Mouse (Mus musculus): Measurements from ENCODE around the gene Slc25a21. TPM values are rescaled to one million over a fixed set of nuclear protein-coding genes. Genes with fewer than 3 reads are reported as not detected.

The Slc25a21 gene
- 0.20 and 0.27 TPM in 2 replicates for polyA plus RNA-seq (2014; fragmentation: Nextera tagmentation; extraction: Ambion mirVana)

GRCm38 (mm10) chr12:57197363-57198026, at the start of gene Slc25a21:
Gene Slc25a21 (minus strand): TSS chr12:57197472.
- peak within 1 kb of the TSS; percentile 68 for H3K9ac ChIP-seq (ENCODE audit: low read length)
- no peaks in the 10 kb centered on the region for H3K9me3 ChIP-seq (ENCODE audit: control insufficient read depth, low read length)
- H3K27me3 ChIP-seq (ENCODE audit: control insufficient read depth, insufficient read depth, low read length): peaks cover 7% of the 10 kb centered on the region; the same call in 1 of the 2 replicates
- H3K4me3 ChIP-seq (ENCODE audit: control insufficient read depth in 1 of 2, insufficient read depth in 1 of 2, low read depth in 1 of 2, low read length in 2 of 2): peak within 1 kb of the TSS; percentile 61 to 67
- peaks cover 0 to 3% of the 10 kb centered on the region in 2 experiments; a peak in 1 of 4 replicates for H3K4me1 ChIP-seq (ENCODE audit: control insufficient read depth in 2 of 2, insufficient read depth in 2 of 2, low read length in 2 of 2)
- no peaks in the 10 kb centered on the region for H3K36me3 ChIP-seq (ENCODE audit: control insufficient read depth, insufficient read depth, low read length)
- no peak within 1 kb of the TSS for H3K27ac ChIP-seq (replicated peaks in 1 of 2; ENCODE audit: control insufficient read depth in 1 of 2, insufficient read depth in 1 of 2, low read depth in 2 of 2, low read length in 2 of 2)
- WGBS: 71% methylated on average over 10 of the region's 10 CpGs
- peak within 1 kb of the TSS; percentile 90 for H3K4me2 ChIP-seq (ENCODE audit: low read length)
- ATAC-seq (ENCODE audit: insufficient number of reproducible peaks, insufficient read depth, low FRiP score, low read depth): no peak

- ATAC-seq (ENCODE audit: insufficient number of reproducible peaks, insufficient read depth, low FRiP score, low read depth): no peak
- no peak overlapping the region for H3K4me3 ChIP-seq (ENCODE audit: control insufficient read depth in 1 of 2, insufficient read depth in 1 of 2, low read depth in 1 of 2, low read length in 2 of 2)
- WGBS: 87% methylated on average over 5 of the region's 5 CpGs
- H3K27ac ChIP-seq (replicated peaks in 1 of 2; ENCODE audit: control insufficient read depth in 1 of 2, insufficient read depth in 1 of 2, low read depth in 2 of 2, low read length in 2 of 2): no peak overlapping the region
- H3K4me1 ChIP-seq (ENCODE audit: control insufficient read depth in 2 of 2, insufficient read depth in 2 of 2, low read length in 2 of 2): no peaks in the 10 kb centered on the region
- H3K4me2 ChIP-seq (ENCODE audit: low read length): no peak overlapping the region
- H3K9me3 ChIP-seq (ENCODE audit: control insufficient read depth, low read length): no peaks in the 10 kb centered on the region
- H3K36me3 ChIP-seq (ENCODE audit: control insufficient read depth, insufficient read depth, low read length): peaks cover 27% of the 10 kb centered on the region
- no peaks in the 10 kb centered on the region for H3K27me3 ChIP-seq (ENCODE audit: control insufficient read depth, insufficient read depth, low read length)
- no peak overlapping the region for H3K9ac ChIP-seq (ENCODE audit: low read length)
These were observed 46.6 kb upstream of the Slc25a21 start for GRCm38 (mm10) chr12:57243671-57244495.

- no peak for ATAC-seq (ENCODE audit: insufficient number of reproducible peaks, insufficient read depth, low FRiP score, low read depth)
These were observed 36.1 kb upstream of the Slc25a21 start for GRCm38 (mm10) chr12:57233386-57233785.

GRCm38 (mm10) chr12:57231085-57231875, 34.0 kb upstream of the Slc25a21 start:
- peak overlapping the region; percentile 69 for H3K4me2 ChIP-seq (ENCODE audit: low read length)
- no peak for ATAC-seq (ENCODE audit: insufficient number of reproducible peaks, insufficient read depth, low FRiP score, low read depth)
- H3K27ac ChIP-seq (replicated peaks in 1 of 2; ENCODE audit: control insufficient read depth in 1 of 2, insufficient read depth in 1 of 2, low read depth in 2 of 2, low read length in 2 of 2): peak overlapping the region in 1 of 2 experiments; percentile 92; a peak in 1 of 4 replicates
- H3K36me3 ChIP-seq (ENCODE audit: control insufficient read depth, insufficient read depth, low read length): peaks cover 4% of the 10 kb centered on the region; the same call in 1 of the 2 replicates
- H3K27me3 ChIP-seq (ENCODE audit: control insufficient read depth, insufficient read depth, low read length): no peaks in the 10 kb centered on the region
- H3K9me3 ChIP-seq (ENCODE audit: control insufficient read depth, low read length): no peaks in the 10 kb centered on the region
- peak overlapping the region; percentile 91 for H3K9ac ChIP-seq (ENCODE audit: low read length)
- H3K4me3 ChIP-seq (ENCODE audit: control insufficient read depth in 1 of 2, insufficient read depth in 1 of 2, low read depth in 1 of 2, low read length in 2 of 2): peak overlapping the region; percentile 59 to 82
- WGBS: 56% methylated on average over 14 of the region's 14 CpGs
- peaks cover 0 to 9% of the 10 kb centered on the region in 2 experiments; a peak in 2 of 4 replicates for H3K4me1 ChIP-seq (ENCODE audit: control insufficient read depth in 2 of 2, insufficient read depth in 2 of 2, low read length in 2 of 2)

More at GRCm38 (mm10) chr12:57233386-57233785, 36.1 kb upstream of the Slc25a21 start:
- no peak overlapping the region for H3K9ac ChIP-seq (ENCODE audit: low read length)
- no peaks in the 10 kb centered on the region for H3K9me3 ChIP-seq (ENCODE audit: control insufficient read depth, low read length)
- H3K4me3 ChIP-seq (ENCODE audit: control insufficient read depth in 1 of 2, insufficient read depth in 1 of 2, low read depth in 1 of 2, low read length in 2 of 2): no peak overlapping the region
- H3K36me3 ChIP-seq (ENCODE audit: control insufficient read depth, insufficient read depth, low read length): peaks cover 7% of the 10 kb centered on the region
- H3K27me3 ChIP-seq (ENCODE audit: control insufficient read depth, insufficient read depth, low read length): no peaks in the 10 kb centered on the region
- 79% methylated on average over 5 of the region's 5 CpGs for WGBS
- H3K4me1 ChIP-seq (ENCODE audit: control insufficient read depth in 2 of 2, insufficient read depth in 2 of 2, low read length in 2 of 2): peaks cover 0 to 9% of the 10 kb centered on the region in 2 experiments; a peak in 2 of 4 replicates
- H3K27ac ChIP-seq (replicated peaks in 1 of 2; ENCODE audit: control insufficient read depth in 1 of 2, insufficient read depth in 1 of 2, low read depth in 2 of 2, low read length in 2 of 2): no peak overlapping the region
- H3K4me2 ChIP-seq (ENCODE audit: low read length): no peak overlapping the region

GRCm38 (mm10) chr12:57230192-57230706, 33.0 kb upstream of the Slc25a21 start, which contains the start of the genes Prps1l3 and Mipol1:
Gene Prps1l3 (plus strand): TSS chr12:57230412.
Gene Mipol1 (plus strand): TSS chr12:57230427.
- H3K4me1 ChIP-seq (ENCODE audit: control insufficient read depth in 2 of 2, insufficient read depth in 2 of 2, low read length in 2 of 2): peaks cover 0 to 9% of the 10 kb centered on the region in 2 experiments; a peak in 2 of 4 replicates
- peaks cover 3% of the 10 kb centered on the region; the same call in 1 of the 2 replicates for H3K36me3 ChIP-seq (ENCODE audit: control insufficient read depth, insufficient read depth, low read length)
- peak within 1 kb of the TSS; percentile 91 for H3K9ac ChIP-seq (ENCODE audit: low read length)
- peak; percentile 98 for ATAC-seq (ENCODE audit: insufficient number of reproducible peaks, insufficient read depth, low FRiP score, low read depth)
- WGBS: under 1% methylated on average over 57 of the region's 58 CpGs
- H3K27me3 ChIP-seq (ENCODE audit: control insufficient read depth, insufficient read depth, low read length): no peaks in the 10 kb centered on the region
- H3K9me3 ChIP-seq (ENCODE audit: control insufficient read depth, low read length): no peaks in the 10 kb centered on the region
- peak within 1 kb of the TSS; percentile 59 to 82 for H3K4me3 ChIP-seq (ENCODE audit: control insufficient read depth in 1 of 2, insufficient read depth in 1 of 2, low read depth in 1 of 2, low read length in 2 of 2)
- H3K27ac ChIP-seq (replicated peaks in 1 of 2; ENCODE audit: control insufficient read depth in 1 of 2, insufficient read depth in 1 of 2, low read depth in 2 of 2, low read length in 2 of 2): peak within 1 kb of the TSS; percentile 92 to 93
- peak within 1 kb of the TSS; percentile 69 for H3K4me2 ChIP-seq (ENCODE audit: low read length)

- Histone ChIP-seq H3K4me2 (ENCODE audit: low read length) (peak overlapping the region; percentile 69), H3K27ac (replicated peaks in 1 of 2; ENCODE audit: control insufficient read depth in 1 of 2, insufficient read depth in 1 of 2, low read depth in 2 of 2, low read length in 2 of 2) (peak overlapping the region; percentile 92 to 93), H3K4me1 (ENCODE audit: control insufficient read depth in 2 of 2, insufficient read depth in 2 of 2, low read length in 2 of 2) (peaks cover 0 to 9% of the 10 kb centered on the region in 2 experiments; a peak in 2 of 4 replicates), H3K36me3 (ENCODE audit: control insufficient read depth, insufficient read depth, low read length) (no peaks in the 10 kb centered on the region), H3K27me3 (ENCODE audit: control insufficient read depth, insufficient read depth, low read length) (no peaks in the 10 kb centered on the region), H3K9me3 (ENCODE audit: control insufficient read depth, low read length) (no peaks in the 10 kb centered on the region), H3K4me3 (ENCODE audit: control insufficient read depth in 1 of 2, insufficient read depth in 1 of 2, low read depth in 1 of 2, low read length in 2 of 2) (peak overlapping the region; percentile 59 to 82), H3K9ac (ENCODE audit: low read length) (peak overlapping the region; percentile 91)
- ATAC-seq (ENCODE audit: insufficient number of reproducible peaks, insufficient read depth, low FRiP score, low read depth): no peak
- 27% methylated on average over 4 of the region's 4 CpGs for WGBS
These were observed 32.4 kb upstream of the Slc25a21 start for GRCm38 (mm10) chr12:57229703-57230102.

All from heart, embryonic 14.5 days (tissue).